Mouse (Mus musculus) midbrain, postnatal 0 days (tissue): ENCODE measurements at regions not wholly inside any gene's neighbourhood (a gene's known extent, or its start where the extent isn't known, plus 50 kb on each side); places are given as distances from the start of the nearest gene placed in this dataset.
A peak's percentile ranks its signal among the peaks of the same experiment; 100 is the strongest.

Experiments used
- ATAC-seq: fragments of 200-750 bp; cut with Nextera tagmentation; 2 replicates; pipeline ENCODE4 v1.8.0; 2017; ENCODE audit warnings: moderate number of reproducible peaks, mild to moderate bottlenecking, moderate TSS enrichment, moderate library complexity; ENCODE audit not compliant: low FRiP score
- DNase-seq: peaks from one replicate; pipeline ENCODE4 v3.0.0-alpha.2; 2015; ENCODE audit warnings: low spot score
- H3K27ac ChIP-seq: fragments of 300-500 bp; sonication (generic); 2 replicates; pipeline ENCODE4 v1.5.1; 2014; ENCODE audit warnings: low read depth, mild to moderate bottlenecking, low read length, mixed read lengths
- H3K27me3 ChIP-seq: fragments of 300-500 bp; sonication (generic); 2 replicates; pipeline ENCODE4 v1.6.1; 2014; ENCODE audit warnings: low read length, control low read depth, mixed read lengths; ENCODE audit not compliant: insufficient read depth
- H3K36me3 ChIP-seq: fragments of 300-500 bp; sonication (generic); 2 replicates; pipeline ENCODE4 v1.6.1; 2014; ENCODE audit warnings: low read length, control low read depth, mixed read lengths; ENCODE audit not compliant: insufficient read depth
- H3K4me1 ChIP-seq: fragments of 300-500 bp; sonication (generic); 2 replicates; pipeline ENCODE4 v1.6.1; 2014; ENCODE audit warnings: mild to moderate bottlenecking, control low read depth, antibody characterized with exemption, low read length, mixed read lengths; ENCODE audit not compliant: insufficient read depth
- H3K4me2 ChIP-seq: fragments of 300-500 bp; sonication (generic); 2 replicates; pipeline ENCODE4 v1.6.1; 2014; ENCODE audit warnings: low read depth, mild to moderate bottlenecking, low read length, mixed read lengths; ENCODE audit not compliant: poor library complexity, severe bottlenecking
- H3K4me3 ChIP-seq: fragments of 300-500 bp; sonication (generic); 2 replicates; pipeline ENCODE4 v1.5.1; 2014; ENCODE audit warnings: low read depth, mild to moderate bottlenecking, low read length, moderate library complexity
- H3K9ac ChIP-seq: fragments of 300-500 bp; sonication (generic); replicated peaks from 2 replicates; pipeline ENCODE4 v1.6.1; 2014; ENCODE audit warnings: mild to moderate bottlenecking, low read length, moderate library complexity, mixed read lengths; ENCODE audit not compliant: poor library complexity, severe bottlenecking
- H3K9me3 ChIP-seq: fragments of 300-500 bp; sonication (generic); 2 replicates; pipeline ENCODE4 v1.6.1; 2016; ENCODE audit warnings: low read length, control low read depth
- CTCF ChIP-seq: IDR thresholded peaks from 2 replicates; pipeline ENCODE4 v1.5.1; 2016; ENCODE audit warnings: antibody characterized with exemption, mild to moderate bottlenecking
- WGBS: fragments of 180-500 bp; shearing (Covaris S2); extraction: QIAGEN DNeasy Blood & Tissue Kit; methylation state at CpG from one replicate; pipeline ENCODE4 v1.1.7; 2014; 5-methylcytosine and 5-hydroxymethylcytosine counted together

DNA sequence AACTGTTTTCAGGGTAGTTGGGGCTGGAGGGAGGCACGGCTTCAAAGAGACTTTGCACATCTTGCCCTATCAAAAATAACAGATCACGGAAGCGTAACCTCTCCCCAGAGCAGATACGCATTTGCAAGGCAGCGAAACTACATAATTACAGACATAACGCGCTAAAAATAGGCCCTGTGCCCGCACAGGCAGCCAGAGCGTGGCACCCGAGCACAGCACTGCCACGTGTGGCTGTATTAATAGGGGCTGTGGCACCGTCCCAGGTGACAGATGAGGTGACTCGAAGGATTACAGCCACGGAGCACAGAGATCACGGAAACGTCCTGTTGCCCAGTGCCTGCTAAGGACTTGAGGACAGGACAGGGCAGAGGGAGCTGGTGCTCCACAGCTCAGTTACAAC lies 95.0 kb downstream of the Sall1 start:
- Histone ChIP-seq H3K9ac (no peak overlapping the region), H3K4me1 (no peaks in the 10 kb centered on the region), H3K9me3 (no peaks in the 10 kb centered on the region), H3K27ac (no peak overlapping the region), H3K36me3 (no peaks in the 10 kb centered on the region), H3K4me3 (no peak overlapping the region), H3K27me3 (no peaks in the 10 kb centered on the region), H3K4me2 (no peak overlapping the region)
- DNase-seq: no peak
- ATAC-seq: no peak
- WGBS: 75% methylated on average over 16 of the region's 16 CpGs
- TF ChIP-seq CTCF: no peak

GRCm38 (mm10) chr8:88948328-88948727 lies 95.6 kb downstream of the Sall1 start:
- DNase-seq: no peak
- Histone ChIP-seq H3K9me3 (no peaks in the 10 kb centered on the region), H3K4me3 (no peak overlapping the region), H3K4me2 (no peak overlapping the region), H3K9ac (no peak overlapping the region), H3K36me3 (no peaks in the 10 kb centered on the region), H3K4me1 (no peaks in the 10 kb centered on the region), H3K27me3 (no peaks in the 10 kb centered on the region), H3K27ac (no peak overlapping the region)
- TF ChIP-seq CTCF: no peak
- no peak for ATAC-seq
- 77% methylated on average over 6 of the region's 6 CpGs for WGBS

GRCm38 (mm10) chr8:88947384-88947783 lies 96.6 kb downstream of the Sall1 start:
- DNase-seq (no peak), ATAC-seq (no peak)
- H3K4me2 ChIP-seq: no peak overlapping the region
- no peaks in the 10 kb centered on the region for H3K4me1 ChIP-seq
- H3K4me3 ChIP-seq: no peak overlapping the region
- H3K27ac ChIP-seq: no peak overlapping the region
- TF ChIP-seq CTCF: no peak
- H3K36me3 ChIP-seq: no peaks in the 10 kb centered on the region
- 50% methylated on average over 3 of the region's 3 CpGs for whole genome bisulfite sequencing
- H3K9me3 ChIP-seq: no peaks in the 10 kb centered on the region
- H3K27me3 ChIP-seq: no peaks in the 10 kb centered on the region
- H3K9ac ChIP-seq: no peak overlapping the region

DNA sequence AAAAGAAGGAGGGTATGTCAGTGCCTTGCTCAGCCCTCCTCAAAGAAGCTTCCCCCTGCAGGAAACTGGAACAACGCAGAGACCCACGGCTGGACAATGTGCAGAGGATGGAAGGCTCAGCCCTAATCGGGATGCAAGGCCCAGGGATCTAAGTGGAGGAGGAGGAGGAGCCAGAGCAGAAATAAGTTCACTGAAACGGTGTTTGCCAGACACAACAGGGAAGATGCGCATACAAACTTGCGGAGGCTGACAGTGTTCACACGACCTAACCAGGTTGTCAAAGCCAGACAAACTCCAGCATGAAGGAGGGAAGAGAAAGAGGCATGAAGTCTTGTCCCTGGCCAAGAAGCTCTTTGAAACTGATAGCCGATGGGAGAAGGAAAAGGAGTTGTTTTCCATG lies 98.3 kb downstream of the Sall1 start:
- no peak overlapping the region for H3K4me3 ChIP-seq
- H3K4me1 ChIP-seq: no peaks in the 10 kb centered on the region
- no peak overlapping the region for H3K4me2 ChIP-seq
- H3K36me3 ChIP-seq: no peaks in the 10 kb centered on the region
- H3K9ac ChIP-seq: no peak overlapping the region
- no peaks in the 10 kb centered on the region for H3K9me3 ChIP-seq
- no peak for DNase-seq
- no peak for TF ChIP-seq CTCF
- ATAC-seq: no peak
- H3K27ac ChIP-seq: no peak overlapping the region
- WGBS: 61% methylated on average over 8 of the region's 8 CpGs
- no peaks in the 10 kb centered on the region for H3K27me3 ChIP-seq

GRCm38 (mm10) chr8:88944038-88944437 lies 99.9 kb downstream of the Sall1 start:
- 51% methylated on average over 4 of the region's 4 CpGs for WGBS
- DNase-seq (no peak), ATAC-seq (no peak)
- no peaks in the 10 kb centered on the region for H3K9me3 ChIP-seq
- no peak overlapping the region for H3K4me3 ChIP-seq
- TF ChIP-seq CTCF: peak; percentile 61
- H3K36me3 ChIP-seq: no peaks in the 10 kb centered on the region
- H3K4me1 ChIP-seq: no peaks in the 10 kb centered on the region
- H3K4me2 ChIP-seq: no peak overlapping the region
- no peaks in the 10 kb centered on the region for H3K27me3 ChIP-seq
- H3K27ac ChIP-seq: no peak overlapping the region
- no peak overlapping the region for H3K9ac ChIP-seq

- Histone ChIP-seq H3K9ac (no peak overlapping the region), H3K27me3 (no peaks in the 10 kb centered on the region), H3K9me3 (no peaks in the 10 kb centered on the region), H3K4me3 (no peak overlapping the region), H3K4me2 (no peak overlapping the region), H3K27ac (no peak overlapping the region), H3K4me1 (0 out of 2 replicates have a peak, but pooled peaks cover 4% of the 10 kb centered on the region), H3K36me3 (no peaks in the 10 kb centered on the region)
- ATAC-seq (no peak), DNase-seq (no peak)
- 37% methylated on average over 16 of the region's 16 CpGs for WGBS
- no peak for TF ChIP-seq CTCF
Observed at GRCm38 (mm10) chr8:88939071-88939746, 104.8 kb downstream of the Sall1 start.
